Mouse (Mus musculus) cortical plate, adult 2 months (tissue): ENCODE measurements around the gene Ptprg.

Source experiments
- CTCF ChIP-seq: fragments of 200-500 bp; IDR thresholded peaks from 2 replicates; pipeline ENCODE4 v1.5.1; 2011; ENCODE audit warnings: mild to moderate bottlenecking, control low read depth, low read length; ENCODE audit not compliant: insufficient read depth; ENCODE audit errors: extremely low read depth
- POLR2A ChIP-seq: fragments of 200-500 bp; IDR thresholded peaks from 2 replicates; pipeline ENCODE4 v1.6.1; 2011; ENCODE audit warnings: mild to moderate bottlenecking, low read length, control low read depth; ENCODE audit not compliant: insufficient read depth; ENCODE audit errors: extremely low read depth

DNA sequence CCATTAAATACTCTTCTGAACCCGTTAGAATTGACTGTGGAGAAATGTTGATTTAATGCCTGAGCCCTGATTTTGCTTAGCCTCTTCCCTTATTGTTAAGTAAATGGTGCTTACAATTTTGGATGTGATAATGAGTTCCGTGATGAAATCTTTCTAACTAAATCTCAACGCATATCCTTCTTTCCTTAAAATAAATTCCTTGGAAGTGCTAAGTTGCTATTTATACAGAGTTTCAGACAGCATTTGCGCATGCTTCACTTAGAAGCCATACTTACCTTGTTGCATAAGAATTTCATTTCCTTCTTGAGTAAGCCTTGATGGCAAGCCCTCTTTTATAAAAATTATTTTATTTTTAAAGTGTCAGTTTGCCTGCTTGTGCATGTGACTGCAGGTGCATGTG, 70.2 kb downstream of the Ptprg start:
- no peak for TF ChIP-seq POLR2A
- TF ChIP-seq CTCF = no peak
